Comparison of ENCODE assay signal across 8 mouse cellular contexts in genomic region chr4:132210325-132210724, GRCm38 (mm10). TPM values are rescaled to one million over a fixed set of nuclear protein-coding genes. Genes with fewer than 3 reads are reported as not detected.
DNase-seq lines count a peak whose midpoint lies in the region; ATAC-seq and TF ChIP-seq lines count a peak whose summit lies in the region.

No protein-coding gene starts in this region.

- 43% methylated on average over 2 of the region's 2 CpGs for WGBS in limb, embryonic 14.5 days
- WGBS in stomach, embryonic 15.5 days, result 5% methylated on average over 2 of the region's 2 CpGs

- H3K36me3 ChIP-seq in megakaryocyte, embryonic 14.5 days (replicated peaks; ENCODE audit: low read length), result peaks cover 46% of the 10 kb centered on the region
- peaks cover 47% of the 10 kb centered on the region for H3K36me3 ChIP-seq in limb, embryonic 14.5 days (ENCODE audit: control insufficient read depth, insufficient read depth, low read length)
- H3K36me3 ChIP-seq in stomach, embryonic 15.5 days, result peaks cover 17% of the 10 kb centered on the region; the same call in 1 of the 2 replicates

- TF ChIP-seq POLR2A in limb, embryonic 14.5 days (IDR thresholded peaks at IDR 0.05; ENCODE audit: borderline replicate concordance, extremely low read depth, insufficient read depth, insufficient read length), result no peak

- H3K27me3 ChIP-seq in megakaryocyte, embryonic 14.5 days (replicated peaks), result no peaks in the 10 kb centered on the region
- no peaks in the 10 kb centered on the region for H3K27me3 ChIP-seq in limb, embryonic 14.5 days (ENCODE audit: control insufficient read depth, insufficient read depth, low read length)
- H3K27me3 ChIP-seq in stomach, embryonic 15.5 days (replicated peaks), result no peaks in the 10 kb centered on the region

- H3K9me3 ChIP-seq in megakaryocyte, embryonic 14.5 days, result no peaks in the 10 kb centered on the region
- no peaks in the 10 kb centered on the region for H3K9me3 ChIP-seq in limb, embryonic 14.5 days (ENCODE audit: control insufficient read depth, low read length)
- H3K9me3 ChIP-seq in stomach, embryonic 15.5 days, result no peaks in the 10 kb centered on the region

- H3K4me2 ChIP-seq in limb, embryonic 14.5 days (replicated peaks; ENCODE audit: low read depth, low read length, severe bottlenecking), result peak overlapping the region; percentile 94
- peak overlapping the region; percentile 65 for H3K4me2 ChIP-seq in stomach, embryonic 15.5 days

- peak overlapping the region; percentile 98 for H3K4me3 ChIP-seq in megakaryocyte, embryonic 14.5 days (replicated peaks)
- H3K4me3 ChIP-seq in limb, embryonic 14.5 days (replicated peaks; ENCODE audit: low read length), result peak overlapping the region; percentile 89
- peak overlapping the region; percentile 96 for H3K4me3 ChIP-seq in stomach, embryonic 15.5 days (replicated peaks)

- H3K27ac ChIP-seq in limb, embryonic 14.5 days (replicated peaks; ENCODE audit: low read depth, low read length), result no peak overlapping the region
- no peak overlapping the region for H3K27ac ChIP-seq in stomach, embryonic 15.5 days

- peaks cover 63% of the 10 kb centered on the region for H3K4me1 ChIP-seq in megakaryocyte, embryonic 14.5 days
- peaks cover 12% of the 10 kb centered on the region for H3K4me1 ChIP-seq in limb, embryonic 14.5 days (ENCODE audit: control insufficient read depth, insufficient read depth, low read length)
- H3K4me1 ChIP-seq in stomach, embryonic 15.5 days, result peaks cover 9% of the 10 kb centered on the region

- peak overlapping the region; percentile 98 for H3K9ac ChIP-seq in limb, embryonic 14.5 days (ENCODE audit: low read depth, low read length, severe bottlenecking)
- H3K9ac ChIP-seq in stomach, embryonic 15.5 days, result peak overlapping the region; percentile 99; the same call in 1 of the 2 replicates

- no peak for ATAC-seq in megakaryocyte, adult 5-6 weeks (ENCODE audit: poor library complexity, severe bottlenecking)
- ATAC-seq in limb, embryonic 14.5 days (ENCODE audit: low FRiP score, low read depth), result no peak
- ATAC-seq in stomach, embryonic 15.5 days (ENCODE audit: insufficient read depth, low FRiP score, low read depth), result no peak

- peak; percentile 68 for DNase-seq in fat pad, adult 2 months (ENCODE audit: extremely low read depth, low read depth, low spot score)
- no peak for DNase-seq in limb, embryonic 14.5 days (ENCODE audit: low spot score)
- no peak for DNase-seq in layer of hippocampus, postnatal 36 days
- no peak for DNase-seq in gastrocnemius, postnatal 25 days
- no peak for DNase-seq in right cerebral cortex, adult 2 months (ENCODE audit: low spot score in 2 of 2)

RNA-seq across cellular contexts. Expression of gene Ythdf2, which starts 1.8 kb away (rescaled TPM):
- 15.8 and 21.1 TPM in 2 replicates for polyA plus RNA-seq in megakaryocyte, embryonic 14.5 days (2012; ENCODE audit: insufficient read depth, low replicate concordance)
- total RNA-seq in megakaryocyte, adult 5-6 weeks (2015), result 32.4 and 32.9 TPM in 2 replicates
- total RNA-seq in megakaryocyte, adult 5-6 weeks (2017), result 35.0 and 42.0 TPM in 2 replicates
- polyA plus RNA-seq in limb, embryonic 14.5 days (2012; rRNA removed), result 32.3 and 34.1 TPM in 2 replicates
- polyA plus RNA-seq in limb, embryonic 14.5 days (2014; fragmentation: Nextera tagmentation; extraction: Ambion mirVana), result 109 and 118 TPM in 2 replicates
- 73.3 and 79.5 TPM in 2 replicates for polyA plus RNA-seq in stomach, embryonic 15.5 days (2015; fragmentation: Nextera tagmentation; extraction: Ambion mirVana)
- total RNA-seq in layer of hippocampus, postnatal 36 days (2021), result 10 to 100 TPM; 43.8 to 47.7 TPM
- total RNA-seq in gastrocnemius, postnatal 25 days (2021), result 10 to 100 TPM; 22.6 to 24.2 TPM

RNA-seq across cellular contexts. Expression of gene Gmeb1, which starts 51.1 kb away (rescaled TPM):
- polyA plus RNA-seq in megakaryocyte, embryonic 14.5 days (2012; ENCODE audit: insufficient read depth, low replicate concordance), result 7.9 and 9.0 TPM in 2 replicates
- 17.9 and 21.6 TPM in 2 replicates for total RNA-seq in megakaryocyte, adult 5-6 weeks (2015)
- 29.0 and 29.5 TPM in 2 replicates for total RNA-seq in megakaryocyte, adult 5-6 weeks (2017)
- 33.8 and 34.2 TPM in 2 replicates for polyA plus RNA-seq in limb, embryonic 14.5 days (2012; rRNA removed)
- 28.4 and 34.0 TPM in 2 replicates for polyA plus RNA-seq in limb, embryonic 14.5 days (2014; fragmentation: Nextera tagmentation; extraction: Ambion mirVana)
- polyA plus RNA-seq in stomach, embryonic 15.5 days (2015; fragmentation: Nextera tagmentation; extraction: Ambion mirVana), result 30.1 and 30.3 TPM in 2 replicates
- 10 to 100 TPM; 21.3 to 24.7 TPM for total RNA-seq in layer of hippocampus, postnatal 36 days (2021)
- total RNA-seq in gastrocnemius, postnatal 25 days (2021), result 1 to 10 TPM; 7.4 to 8.0 TPM
